Mouse (Mus musculus): ENCODE results near the gene Slc6a13. TPM values are rescaled to one million over a fixed set of nuclear protein-coding genes. Genes with fewer than 3 reads are reported as not detected.
A peak's percentile ranks its signal among the peaks of the same experiment; 100 is the strongest.

The Slc6a13 gene
- total and polyA plus RNA-seq, 3 experiments, result 9.6 to 17.4 (median 15.4) TPM

DNA sequence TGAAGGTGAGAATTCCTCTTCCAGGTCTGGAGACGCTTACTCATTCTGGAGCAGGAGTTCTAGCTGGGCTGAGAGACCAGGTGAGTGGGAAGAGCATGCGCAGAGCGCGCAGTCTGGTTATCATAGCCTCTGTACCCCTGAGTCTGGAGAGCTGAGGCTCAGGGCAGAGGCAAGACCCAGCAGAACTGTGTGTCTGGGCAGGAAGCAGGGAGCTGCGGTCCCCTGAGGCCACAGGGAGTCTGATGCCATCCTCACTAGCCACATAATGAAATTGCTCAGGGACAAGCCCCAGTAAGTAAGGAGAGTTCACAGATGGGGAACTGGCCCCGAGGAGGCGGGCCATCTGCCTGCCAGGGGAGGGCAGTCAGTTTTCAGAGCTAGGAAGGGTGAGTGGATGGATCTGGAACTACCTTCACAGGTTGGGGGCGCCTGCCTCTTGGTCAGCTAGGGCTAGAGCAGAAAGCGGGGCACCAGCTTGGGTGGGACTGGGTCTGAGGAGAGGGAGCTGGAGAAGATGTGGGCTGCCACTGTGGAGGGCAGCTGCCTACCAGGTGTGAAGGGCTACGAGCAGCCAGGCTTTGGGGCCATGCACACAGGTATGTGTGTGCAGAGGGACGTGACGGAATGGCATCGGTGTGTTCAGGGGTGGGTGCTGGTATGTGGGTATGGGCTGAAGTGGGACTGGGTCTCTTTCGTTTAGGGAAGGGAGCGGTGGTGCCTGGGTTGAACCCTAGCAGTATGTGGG is 43.2 kb downstream of the Slc6a13 start, which contains the start of gene Slc6a12:
Gene Slc6a12, plus strand, starts transcription at position 51 of the 745 bp plus-strand sequence.
- peaks cover 0 to 12% of the 10 kb centered on the region in 2 experiments for H3K36me3 ChIP-seq (replicated peaks in 1 of 2; ENCODE audit: control insufficient read depth in 1 of 2, insufficient read depth in 1 of 2, low read length in 1 of 2)
- dilution Hi-C loops (cut with MboI; ENCODE audit: extremely low pct_ligation_motif_present, extremely low pct_unique_long_range_greater_than_20kb, low sequenced_read_pairs) (no loop called here), in situ Hi-C loops (cut with MboI; ENCODE audit: low pct_ligation_motif_present, low pct_unique_long_range_greater_than_20kb, low sequenced_read_pairs) (no loop called here)
- no peak within 1 kb of the TSS for H3K9ac ChIP-seq (ENCODE audit: insufficient read depth, low read depth)
- H3K9me3 ChIP-seq (replicated peaks; ENCODE audit: low read length), result no peaks in the 10 kb centered on the region
- peak; percentile 70 for DNase-seq (ENCODE audit: extremely low read depth)
- H3K27me3 ChIP-seq (replicated peaks), result no peaks in the 10 kb centered on the region
- no peak for TF ChIP-seq POLR2AphosphoS2 (IDR thresholded peaks at IDR 0.05; ENCODE audit: low read depth, low read length)
- TF ChIP-seq ZKSCAN1 (IDR thresholded peaks at IDR 0.05; ENCODE audit: borderline replicate concordance, low read depth, low read length), result no peak
- TF ChIP-seq NRF1 (IDR thresholded peaks at IDR 0.05; ENCODE audit: low read depth, low read length), result peak; percentile 75
- peak within 1 kb of the TSS in 2 of 3 experiments; percentile 31 to 44 for H3K4me3 ChIP-seq (replicated peaks in 1 of 3; ENCODE audit: low read depth in 2 of 3, low read length in 2 of 3, poor library complexity in 1 of 3)
- H3K4me1 ChIP-seq (ENCODE audit: control insufficient read depth in 1 of 2, insufficient read depth in 2 of 2), result peaks cover 20 to 55% of the 10 kb centered on the region in 2 experiments
- H3K79me2 ChIP-seq (replicated peaks; ENCODE audit: control insufficient read depth, extremely low read depth, insufficient read depth, poor library complexity, severe bottlenecking), result no peaks in the 10 kb centered on the region
- H3K4me2 ChIP-seq (ENCODE audit: insufficient read depth, low read depth, poor library complexity, severe bottlenecking), result peak within 1 kb of the TSS; percentile 92
- no peak within 1 kb of the TSS for H3K27ac ChIP-seq (ENCODE audit: insufficient read depth, low read depth)

DNA sequence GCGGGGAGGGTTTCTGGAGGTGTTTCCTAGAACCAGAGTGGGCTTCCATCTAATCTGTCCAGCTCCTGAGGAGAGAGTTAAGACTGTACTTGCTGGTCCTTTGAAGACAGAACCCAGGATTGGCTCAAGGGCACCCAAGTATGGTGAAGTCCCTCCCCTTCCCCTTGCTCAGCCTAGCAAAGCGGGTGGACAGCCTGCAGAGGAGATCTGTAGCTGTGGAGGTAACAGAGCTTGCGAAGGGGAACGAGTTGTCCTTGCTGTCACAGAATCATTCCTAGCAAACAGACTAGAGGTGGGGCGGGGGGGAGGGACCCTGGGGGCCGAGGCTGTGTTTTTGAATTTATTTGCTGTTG is 43.7 kb downstream of the Slc6a13 start:
- in situ Hi-C loops (cut with MboI; ENCODE audit: low pct_ligation_motif_present, low pct_unique_long_range_greater_than_20kb, low sequenced_read_pairs), result no loop called here
- Histone ChIP-seq H3K27me3 (replicated peaks) (no peaks in the 10 kb centered on the region), H3K9me3 (replicated peaks; ENCODE audit: low read length) (no peaks in the 10 kb centered on the region), H3K9ac (ENCODE audit: insufficient read depth, low read depth) (no peak overlapping the region), H3K4me2 (ENCODE audit: insufficient read depth, low read depth, poor library complexity, severe bottlenecking) (peak overlapping the region; percentile 92), H3K36me3 (replicated peaks in 1 of 2; ENCODE audit: control insufficient read depth in 1 of 2, insufficient read depth in 1 of 2, low read length in 1 of 2) (peaks cover 0 to 7% of the 10 kb centered on the region in 2 experiments), H3K4me1 (ENCODE audit: control insufficient read depth in 1 of 2, insufficient read depth in 2 of 2) (peaks cover 20 to 49% of the 10 kb centered on the region in 2 experiments), H3K27ac (ENCODE audit: insufficient read depth, low read depth) (no peak overlapping the region), H3K4me3 (replicated peaks in 1 of 3; ENCODE audit: low read depth in 2 of 3, low read length in 2 of 3, poor library complexity in 1 of 3) (peak overlapping the region in 1 of 3 experiments; percentile 44), H3K79me2 (replicated peaks; ENCODE audit: control insufficient read depth, extremely low read depth, insufficient read depth, poor library complexity, severe bottlenecking) (no peaks in the 10 kb centered on the region)
- no peak for TF ChIP-seq MYC (IDR thresholded peaks at IDR 0.05; ENCODE audit: low read depth, low read length)
- no peak for TF ChIP-seq ZMIZ1 (IDR thresholded peaks at IDR 0.05; ENCODE audit: low read depth, low read length)
- no peak for TF ChIP-seq TCF12 (IDR thresholded peaks at IDR 0.05; ENCODE audit: low read depth, low read length)
- TF ChIP-seq ZKSCAN1 (IDR thresholded peaks at IDR 0.05; ENCODE audit: borderline replicate concordance, low read depth, low read length), result no peak
- TF ChIP-seq MAX (IDR thresholded peaks at IDR 0.05; ENCODE audit: low read length), result no peak
- dilution Hi-C loops (cut with MboI; ENCODE audit: extremely low pct_ligation_motif_present, extremely low pct_unique_long_range_greater_than_20kb, low sequenced_read_pairs), result no loop called here
- DNase-seq (ENCODE audit: extremely low read depth), result peak; percentile 53

DNA sequence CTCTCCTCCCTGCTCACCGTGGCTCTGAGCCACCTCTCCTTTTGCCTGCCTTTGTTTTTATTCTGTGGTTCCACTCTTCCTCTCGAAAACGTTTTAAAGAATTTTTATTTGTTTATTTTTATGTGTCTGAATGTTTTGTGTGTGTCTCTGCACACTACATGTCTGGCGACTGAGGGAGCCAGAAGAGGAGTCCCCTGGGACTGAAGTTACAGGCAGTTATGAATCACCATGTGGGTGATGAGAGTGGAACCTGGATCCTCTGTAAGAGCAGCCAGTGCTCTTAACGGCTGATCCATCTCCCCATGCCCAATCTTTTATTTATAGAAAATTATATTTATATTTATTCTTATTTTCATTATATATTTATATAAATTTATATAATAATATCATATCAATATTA is 44.3 kb downstream of the Slc6a13 start:
- TF ChIP-seq CHD1 (IDR thresholded peaks at IDR 0.05; ENCODE audit: low read depth, low read length) (no peak), JUN (IDR thresholded peaks at IDR 0.05; ENCODE audit: insufficient read depth, low read depth, low read length) (peak; percentile 67), EP300 (IDR thresholded peaks at IDR 0.05; ENCODE audit: low read length) (peak; percentile 87), BHLHE40 (IDR thresholded peaks at IDR 0.05; ENCODE audit: low read depth, low read length) (peak; percentile 64), MEF2A (IDR thresholded peaks at IDR 0.05; ENCODE audit: borderline replicate concordance, low read depth, low read length) (0 out of 2 replicates have a peak, but pooled peaks have one; percentile 38), JUND (conservative IDR thresholded peaks at IDR 0.05; ENCODE audit: low read depth, low read length) (peak; percentile 88), TCF12 (IDR thresholded peaks at IDR 0.05; ENCODE audit: low read depth, low read length) (0 out of 2 replicates have a peak, but pooled peaks have one; percentile 18), UBTF (IDR thresholded peaks at IDR 0.05; ENCODE audit: low read depth, low read length) (no peak), MYC (IDR thresholded peaks at IDR 0.05; ENCODE audit: low read depth, low read length) (0 out of 2 replicates have a peak, but pooled peaks have one; percentile 39), IRF4 (IDR thresholded peaks at IDR 0.05; ENCODE audit: low read depth, low read length) (peak; percentile 92), MAZ (IDR thresholded peaks at IDR 0.05; ENCODE audit: low read depth, low read length) (0 out of 2 replicates have a peak, but pooled peaks have one; percentile 51), ETS1 (conservative IDR thresholded peaks at IDR 0.05; ENCODE audit: low read depth, low read length) (peak; percentile 35; the same call in 1 of the 2 replicates), MXI1 (IDR thresholded peaks at IDR 0.05; ENCODE audit: low read depth, low read length) (no peak), TBP (conservative IDR thresholded peaks at IDR 0.05; ENCODE audit: low read depth, low read length) (no peak)
- Histone ChIP-seq H3K79me2 (replicated peaks; ENCODE audit: control insufficient read depth, extremely low read depth, insufficient read depth, poor library complexity, severe bottlenecking) (no peaks in the 10 kb centered on the region), H3K4me3 (replicated peaks in 1 of 3; ENCODE audit: low read depth in 2 of 3, low read length in 2 of 3, poor library complexity in 1 of 3) (peak overlapping the region in 1 of 3 experiments; percentile 44), H3K27me3 (replicated peaks) (no peaks in the 10 kb centered on the region), H3K36me3 (replicated peaks in 1 of 2; ENCODE audit: control insufficient read depth in 1 of 2, insufficient read depth in 1 of 2, low read length in 1 of 2) (peaks cover 0 to 2% of the 10 kb centered on the region in 2 experiments), H3K4me1 (ENCODE audit: control insufficient read depth in 1 of 2, insufficient read depth in 2 of 2) (peaks cover 20 to 49% of the 10 kb centered on the region in 2 experiments), H3K9me3 (replicated peaks; ENCODE audit: low read length) (no peaks in the 10 kb centered on the region), H3K4me2 (ENCODE audit: insufficient read depth, low read depth, poor library complexity, severe bottlenecking) (peak overlapping the region; percentile 92), H3K27ac (ENCODE audit: insufficient read depth, low read depth) (no peak overlapping the region), H3K9ac (ENCODE audit: insufficient read depth, low read depth) (no peak overlapping the region)
- in situ Hi-C loops (cut with MboI; ENCODE audit: low pct_ligation_motif_present, low pct_unique_long_range_greater_than_20kb, low sequenced_read_pairs) (no loop called here), dilution Hi-C loops (cut with MboI; ENCODE audit: extremely low pct_ligation_motif_present, extremely low pct_unique_long_range_greater_than_20kb, low sequenced_read_pairs) (no loop called here)
- peak; percentile 88 for DNase-seq (ENCODE audit: extremely low read depth)

Measured in CH12.LX (cell line).